8 mouse cellular contexts compared by ENCODE assay signal in genomic region chr5:66675983-66676382, GRCm38 (mm10). TPM values are rescaled to one million over a fixed set of nuclear protein-coding genes. Genes with fewer than 3 reads are reported as not detected.
DNase-seq lines count a peak whose midpoint lies in the region; ATAC-seq and TF ChIP-seq lines count a peak whose summit lies in the region.

Gene Uchl1 (plus strand): TSS chr5:66676091.

- peaks cover 2% of the 10 kb centered on the region; the same call in 1 of the 2 replicates for H3K27me3 ChIP-seq in heart, adult 2 months (ENCODE audit: control insufficient read depth, insufficient read depth, low read length)
- H3K27me3 ChIP-seq in limb, embryonic 10.5 days (ENCODE audit: low read depth, poor library complexity, severe bottlenecking): peaks cover 56% of the 10 kb centered on the region
- no peaks in the 10 kb centered on the region for H3K27me3 ChIP-seq in midbrain, embryonic 15.5 days (replicated peaks)

- no peak for TF ChIP-seq CTCF in heart, adult 2 months (IDR thresholded peaks at IDR 0.05)

- DNase-seq in adrenal gland, postnatal 36 days: peak; percentile 60 to 75
- peak; percentile 93 for DNase-seq in embryo, embryonic 9.5 days (ENCODE audit: extremely low spot score)
- DNase-seq in heart, adult 2 months: peak; percentile 43 to 48
- DNase-seq in kidney, adult 8-10 months: peak; percentile 26 to 55
- peak; percentile 91 for DNase-seq in limb, embryonic 10.5 days (ENCODE audit: low spot score)
- DNase-seq in spleen, postnatal 4 days (ENCODE audit: low spot score in 2 of 2): peak; percentile 37 to 69

- H3K9me3 ChIP-seq in limb, embryonic 10.5 days (replicated peaks): no peaks in the 10 kb centered on the region
- H3K9me3 ChIP-seq in midbrain, embryonic 15.5 days: no peaks in the 10 kb centered on the region

- H3K4me1 ChIP-seq in heart, adult 2 months (ENCODE audit: control insufficient read depth, insufficient read depth, low read length): peaks cover 2% of the 10 kb centered on the region
- H3K4me1 ChIP-seq in limb, embryonic 10.5 days: peaks cover 22% of the 10 kb centered on the region
- peaks cover 46% of the 10 kb centered on the region for H3K4me1 ChIP-seq in midbrain, embryonic 15.5 days

- no peak for TF ChIP-seq EP300 in heart, adult 2 months (IDR thresholded peaks at IDR 0.05; ENCODE audit: insufficient read depth, low read depth, low read length)

- H3K27ac ChIP-seq in heart, adult 2 months: no peak within 1 kb of the TSS
- peak within 1 kb of the TSS; percentile 56 for H3K27ac ChIP-seq in limb, embryonic 10.5 days
- H3K27ac ChIP-seq in midbrain, embryonic 15.5 days: peak within 1 kb of the TSS; percentile 82

- peak within 1 kb of the TSS; percentile 78 for H3K4me2 ChIP-seq in midbrain, embryonic 15.5 days

- no peaks in the 10 kb centered on the region for H3K36me3 ChIP-seq in heart, adult 2 months (ENCODE audit: control insufficient read depth, insufficient read depth, low read length)
- no peaks in the 10 kb centered on the region for H3K36me3 ChIP-seq in limb, embryonic 10.5 days
- no peaks in the 10 kb centered on the region; the same call in 1 of the 2 replicates for H3K36me3 ChIP-seq in midbrain, embryonic 15.5 days (replicated peaks)

- H3K4me3 ChIP-seq in heart, adult 2 months: peak within 1 kb of the TSS; percentile 49
- peak within 1 kb of the TSS; percentile 71 for H3K4me3 ChIP-seq in limb, embryonic 10.5 days
- H3K4me3 ChIP-seq in midbrain, embryonic 15.5 days: peak within 1 kb of the TSS; percentile 59

- TF ChIP-seq POLR2A in heart, adult 2 months (IDR thresholded peaks at IDR 0.05; ENCODE audit: insufficient read depth, low read depth, low read length): no peak

- ATAC-seq in midbrain, embryonic 15.5 days (replicated peaks): peak; percentile 94
- ATAC-seq in erythroblast, adult 5-6 weeks (replicated peaks; ENCODE audit: low FRiP score, poor library complexity, severe bottlenecking): no peak

- intact Hi-C loops in heart, adult 2 months (cut with DNase I): no loop called here

- no peaks in the 10 kb centered on the region for H3K79me2 ChIP-seq in heart, adult 2 months (replicated peaks; ENCODE audit: control insufficient read depth, insufficient read depth, low read length)

- peak within 1 kb of the TSS; percentile 31 for H3K9ac ChIP-seq in heart, adult 2 months (ENCODE audit: low read depth, low read length)
- peak within 1 kb of the TSS; percentile 83 for H3K9ac ChIP-seq in midbrain, embryonic 15.5 days

- WGBS in heart, adult 2 months: under 1% methylated on average over 20 of the region's 20 CpGs
- 0% methylated on average over 20 of the region's 20 CpGs for WGBS in limb, embryonic 10.5 days
- WGBS in midbrain, embryonic 15.5 days: under 1% methylated on average over 20 of the region's 20 CpGs

RNA-seq across cellular contexts. Expression of gene Uchl1, which starts in this region (rescaled TPM):
- total RNA-seq in adrenal gland, postnatal 36 days (2021): 10 to 100 TPM; 53.4 to 87.8 TPM
- total RNA-seq in heart, adult 2 months (2021): 10 to 100 TPM in 1 of 2 experiments, 1 to 10 TPM in 1; 7.2 to 10.3 TPM
- 13.4 and 20.8 TPM in 2 replicates for polyA plus RNA-seq in heart, adult 2 months (2012; rRNA removed)
- polyA plus RNA-seq in limb, embryonic 10.5 days (2016; fragmentation: Nextera tagmentation; extraction: Ambion mirVana): 25.7 and 33.5 TPM in 2 replicates
- 1,755 and 1,834 TPM in 2 replicates for polyA plus RNA-seq in midbrain, embryonic 15.5 days (2015; fragmentation: Nextera tagmentation; extraction: Ambion mirVana)
- not detected in 2 replicates for total RNA-seq in erythroblast, adult 5-6 weeks (2015; ENCODE audit: low replicate concordance)
- total RNA-seq in erythroblast, adult 5-6 weeks (2017; ENCODE audit: low replicate concordance): 0.98 TPM in 1 of 2 replicates, not detected in the other

Comparison
In these comparisons a context has a peak if more than half of its experiments do, and no peak if none do; other contexts are left out.
1. RNA of gene Uchl1 (total RNA-seq): 53.4 to 87.8 TPM in adrenal gland, postnatal 36 days and 7.2 to 10.3 TPM in heart, adult 2 months; 0.98 TPM in erythroblast, adult 5-6 weeks; every median in the first group is over 4 times any median in the second.
2. RNA of gene Uchl1 (total RNA-seq): 53.4 to 87.8 TPM in adrenal gland, postnatal 36 days; 7.2 to 10.3 TPM in heart, adult 2 months; every median in the first group is over 4 times any median in the second.
3. RNA of gene Uchl1 (polyA plus RNA-seq): 1,755 to 1,834 TPM in midbrain, embryonic 15.5 days; 25.7 to 33.5 TPM in limb, embryonic 10.5 days and 13.4 to 20.8 TPM in heart, adult 2 months; every median in the first group is over 10 times any median in the second.
4. DNase-seq: peak in every context shown above with its lines; median percentile 93 in embryo, embryonic 9.5 days; 91 in limb, embryonic 10.5 days; 68 in adrenal gland, postnatal 36 days; 53 in spleen, postnatal 4 days; 46 in heart, adult 2 months; 40 in kidney, adult 8-10 months.
5. Peak in every context shown above with its lines, with median percentiles within 50 percentile points of each other: H3K4me3 ChIP-seq.